Mouse (Mus musculus): ENCODE results near the gene Gbf1. TPM values are rescaled to one million over a fixed set of nuclear protein-coding genes. Genes with fewer than 3 reads are reported as not detected.

Gbf1 gene
- polyA plus RNA-seq, 1 experiment from 2014 or later = 30.8 TPM

GRCm38 (mm10) chr19:46187203-46187602, 34.9 kb downstream of the Gbf1 start:
- Histone ChIP-seq H3K27me3 (replicated peaks; ENCODE audit: control insufficient read depth, insufficient read depth, low read length) (no peaks in the 10 kb centered on the region), H3K9ac (ENCODE audit: low read depth, low read length) (no peak overlapping the region), H3K36me3 (ENCODE audit: control insufficient read depth, insufficient read depth, low read length) (0 out of 2 replicates have a peak, but pooled peaks cover 2% of the 10 kb centered on the region), H3K4me3 (ENCODE audit: low read depth, low read length) (no peak overlapping the region), H3K9me3 (ENCODE audit: control insufficient read depth, low read length) (no peaks in the 10 kb centered on the region), H3K4me2 (no peak overlapping the region), H3K27ac (ENCODE audit: low read depth, low read length) (no peak overlapping the region), H3K4me1 (replicated peaks; ENCODE audit: control insufficient read depth, insufficient read depth, low read length) (no peaks in the 10 kb centered on the region)
- no peak for ATAC-seq (replicated peaks; ENCODE audit: low FRiP score)
- WGBS = 50% methylated on average over 2 of the region's 2 CpGs
- no peak for DNase-seq (ENCODE audit: low spot score)

GRCm38 (mm10) chr19:46198293-46198692, 46.0 kb downstream of the Gbf1 start:
- H3K27me3 ChIP-seq (replicated peaks; ENCODE audit: control insufficient read depth, insufficient read depth, low read length) = no peaks in the 10 kb centered on the region
- WGBS = 84% methylated on average over 3 of the region's 3 CpGs
- DNase-seq (ENCODE audit: low spot score) (no peak), ATAC-seq (replicated peaks; ENCODE audit: low FRiP score) (no peak)
- no peak overlapping the region for H3K9ac ChIP-seq (ENCODE audit: low read depth, low read length)
- H3K27ac ChIP-seq (ENCODE audit: low read depth, low read length) = no peak overlapping the region
- no peak overlapping the region for H3K4me3 ChIP-seq (ENCODE audit: low read depth, low read length)
- H3K4me1 ChIP-seq (replicated peaks; ENCODE audit: control insufficient read depth, insufficient read depth, low read length) = peaks cover 3% of the 10 kb centered on the region
- H3K9me3 ChIP-seq (ENCODE audit: control insufficient read depth, low read length) = no peaks in the 10 kb centered on the region
- H3K36me3 ChIP-seq (ENCODE audit: control insufficient read depth, insufficient read depth, low read length) = no peaks in the 10 kb centered on the region
- H3K4me2 ChIP-seq = no peak overlapping the region

- no peak overlapping the region for H3K9ac ChIP-seq (ENCODE audit: low read depth, low read length)
- no peak overlapping the region for H3K4me3 ChIP-seq (ENCODE audit: low read depth, low read length)
- H3K4me2 ChIP-seq = no peak overlapping the region
- 75% methylated on average over 5 of the region's 5 CpGs for WGBS
- no peaks in the 10 kb centered on the region for H3K9me3 ChIP-seq (ENCODE audit: control insufficient read depth, low read length)
- DNase-seq (ENCODE audit: low spot score) = no peak
- no peak overlapping the region for H3K27ac ChIP-seq (ENCODE audit: low read depth, low read length)
- no peaks in the 10 kb centered on the region for H3K36me3 ChIP-seq (ENCODE audit: control insufficient read depth, insufficient read depth, low read length)
- H3K27me3 ChIP-seq (replicated peaks; ENCODE audit: control insufficient read depth, insufficient read depth, low read length) = no peaks in the 10 kb centered on the region
- peaks cover 3% of the 10 kb centered on the region for H3K4me1 ChIP-seq (replicated peaks; ENCODE audit: control insufficient read depth, insufficient read depth, low read length)
- ATAC-seq (replicated peaks; ENCODE audit: low FRiP score) = no peak
Observed at GRCm38 (mm10) chr19:46198891-46199290, 46.6 kb downstream of the Gbf1 start.

GRCm38 (mm10) chr19:46204166-46204565, 51.9 kb downstream of the Gbf1 start:
- 92% methylated on average over 6 of the region's 6 CpGs for WGBS
- Histone ChIP-seq H3K27me3 (replicated peaks; ENCODE audit: control insufficient read depth, insufficient read depth, low read length) (no peaks in the 10 kb centered on the region), H3K9ac (ENCODE audit: low read depth, low read length) (no peak overlapping the region), H3K4me1 (replicated peaks; ENCODE audit: control insufficient read depth, insufficient read depth, low read length) (no peaks in the 10 kb centered on the region), H3K9me3 (ENCODE audit: control insufficient read depth, low read length) (no peaks in the 10 kb centered on the region), H3K27ac (ENCODE audit: low read depth, low read length) (no peak overlapping the region), H3K4me3 (ENCODE audit: low read depth, low read length) (no peak overlapping the region), H3K4me2 (no peak overlapping the region), H3K36me3 (ENCODE audit: control insufficient read depth, insufficient read depth, low read length) (no peaks in the 10 kb centered on the region)
- DNase-seq (ENCODE audit: low spot score) (no peak), ATAC-seq (replicated peaks; ENCODE audit: low FRiP score) (no peak)

GRCm38 (mm10) chr19:46205680-46206079, 53.4 kb downstream of the Gbf1 start:
- Histone ChIP-seq H3K27ac (ENCODE audit: low read depth, low read length) (no peak overlapping the region), H3K4me1 (replicated peaks; ENCODE audit: control insufficient read depth, insufficient read depth, low read length) (no peaks in the 10 kb centered on the region), H3K36me3 (ENCODE audit: control insufficient read depth, insufficient read depth, low read length) (no peaks in the 10 kb centered on the region), H3K9ac (ENCODE audit: low read depth, low read length) (no peak overlapping the region), H3K4me3 (ENCODE audit: low read depth, low read length) (no peak overlapping the region), H3K27me3 (replicated peaks; ENCODE audit: control insufficient read depth, insufficient read depth, low read length) (no peaks in the 10 kb centered on the region), H3K4me2 (no peak overlapping the region), H3K9me3 (ENCODE audit: control insufficient read depth, low read length) (no peaks in the 10 kb centered on the region)
- WGBS = 91% methylated on average over 6 of the region's 6 CpGs
- DNase-seq (ENCODE audit: low spot score) = no peak
- no peak for ATAC-seq (replicated peaks; ENCODE audit: low FRiP score)

GRCm38 (mm10) chr19:46210951-46211350, 58.6 kb downstream of the Gbf1 start:
- no peak overlapping the region for H3K9ac ChIP-seq (ENCODE audit: low read depth, low read length)
- ATAC-seq (replicated peaks; ENCODE audit: low FRiP score) (no peak), DNase-seq (ENCODE audit: low spot score) (no peak)
- no peak overlapping the region for H3K4me2 ChIP-seq
- H3K9me3 ChIP-seq (ENCODE audit: control insufficient read depth, low read length) = no peaks in the 10 kb centered on the region
- no peaks in the 10 kb centered on the region for H3K27me3 ChIP-seq (replicated peaks; ENCODE audit: control insufficient read depth, insufficient read depth, low read length)
- no peak overlapping the region for H3K4me3 ChIP-seq (ENCODE audit: low read depth, low read length)
- H3K4me1 ChIP-seq (replicated peaks; ENCODE audit: control insufficient read depth, insufficient read depth, low read length) = no peaks in the 10 kb centered on the region
- H3K27ac ChIP-seq (ENCODE audit: low read depth, low read length) = no peak overlapping the region
- no peaks in the 10 kb centered on the region for H3K36me3 ChIP-seq (ENCODE audit: control insufficient read depth, insufficient read depth, low read length)

GRCm38 (mm10) chr19:46214541-46214940, 62.2 kb downstream of the Gbf1 start:
- DNase-seq (ENCODE audit: low spot score) = no peak
- no peak overlapping the region for H3K27ac ChIP-seq (ENCODE audit: low read depth, low read length)
- H3K27me3 ChIP-seq (replicated peaks; ENCODE audit: control insufficient read depth, insufficient read depth, low read length) = no peaks in the 10 kb centered on the region
- 75% methylated on average over 5 of the region's 5 CpGs for WGBS
- no peak overlapping the region for H3K4me3 ChIP-seq (ENCODE audit: low read depth, low read length)
- no peak overlapping the region for H3K4me2 ChIP-seq
- H3K9ac ChIP-seq (ENCODE audit: low read depth, low read length) = no peak overlapping the region
- H3K4me1 ChIP-seq (replicated peaks; ENCODE audit: control insufficient read depth, insufficient read depth, low read length) = no peaks in the 10 kb centered on the region
- no peaks in the 10 kb centered on the region for H3K36me3 ChIP-seq (ENCODE audit: control insufficient read depth, insufficient read depth, low read length)
- no peak for ATAC-seq (replicated peaks; ENCODE audit: low FRiP score)
- H3K9me3 ChIP-seq (ENCODE audit: control insufficient read depth, low read length) = no peaks in the 10 kb centered on the region

GRCm38 (mm10) chr19:46215401-46215800, 63.1 kb downstream of the Gbf1 start:
- no peaks in the 10 kb centered on the region for H3K9me3 ChIP-seq (ENCODE audit: control insufficient read depth, low read length)
- no peak overlapping the region for H3K4me2 ChIP-seq
- no peak overlapping the region for H3K27ac ChIP-seq (ENCODE audit: low read depth, low read length)
- H3K27me3 ChIP-seq (replicated peaks; ENCODE audit: control insufficient read depth, insufficient read depth, low read length) = no peaks in the 10 kb centered on the region
- no peaks in the 10 kb centered on the region for H3K4me1 ChIP-seq (replicated peaks; ENCODE audit: control insufficient read depth, insufficient read depth, low read length)
- no peak overlapping the region for H3K4me3 ChIP-seq (ENCODE audit: low read depth, low read length)
- H3K9ac ChIP-seq (ENCODE audit: low read depth, low read length) = no peak overlapping the region
- no peak for DNase-seq (ENCODE audit: low spot score)
- no peaks in the 10 kb centered on the region for H3K36me3 ChIP-seq (ENCODE audit: control insufficient read depth, insufficient read depth, low read length)
- ATAC-seq (replicated peaks; ENCODE audit: low FRiP score) = no peak
- 74% methylated on average over 3 of the region's 3 CpGs for WGBS

- H3K36me3 ChIP-seq (ENCODE audit: control insufficient read depth, insufficient read depth, low read length) = no peaks in the 10 kb centered on the region
- H3K27me3 ChIP-seq (replicated peaks; ENCODE audit: control insufficient read depth, insufficient read depth, low read length) = no peaks in the 10 kb centered on the region
- H3K4me3 ChIP-seq (ENCODE audit: low read depth, low read length) = no peak overlapping the region
- no peak for ATAC-seq (replicated peaks; ENCODE audit: low FRiP score)
- H3K9ac ChIP-seq (ENCODE audit: low read depth, low read length) = no peak overlapping the region
- H3K9me3 ChIP-seq (ENCODE audit: control insufficient read depth, low read length) = no peaks in the 10 kb centered on the region
- H3K27ac ChIP-seq (ENCODE audit: low read depth, low read length) = no peak overlapping the region
- no peak for DNase-seq (ENCODE audit: low spot score)
- no peaks in the 10 kb centered on the region for H3K4me1 ChIP-seq (replicated peaks; ENCODE audit: control insufficient read depth, insufficient read depth, low read length)
- H3K4me2 ChIP-seq = no peak overlapping the region
- WGBS = 74% methylated on average over 1 of the region's 1 CpGs
Observed at GRCm38 (mm10) chr19:46216716-46217115, 64.4 kb downstream of the Gbf1 start.

All from liver, embryonic 11.5 days (tissue).